Mouse (Mus musculus) limb, embryonic 14.5 days (tissue): ENCODE measurements around the gene Plaa. TPM values are rescaled to one million over a fixed set of nuclear protein-coding genes. Genes with fewer than 3 reads are reported as not detected.
"Not testable (repeated sequence)": the region's sequence is repeated elsewhere in the genome, so short reads cannot be mapped to it uniquely, and the experiment has no call there.

Experiments
- ATAC-seq: fragments of 200-750 bp; cut with Nextera tagmentation; 2 replicates; pipeline ENCODE4 v1.8.0; 2017; ENCODE audit warnings: low read depth, moderate number of reproducible peaks, moderate TSS enrichment; ENCODE audit not compliant: low FRiP score
- DNase-seq: peaks from one replicate; pipeline ENCODE4 v3.0.0-alpha.2; 2015; ENCODE audit warnings: low spot score
- H3K27ac ChIP-seq: fragments of 300-500 bp; sonication (generic); replicated peaks from 2 replicates; pipeline ENCODE4 v1.5.1; 2014; ENCODE audit warnings: low read depth, mild to moderate bottlenecking, low read length, moderate library complexity, mixed read lengths
- H3K27me3 ChIP-seq: fragments of 300-500 bp; sonication (generic); 2 replicates; pipeline ENCODE4 v1.6.1; 2014; ENCODE audit warnings: low read length, mixed read lengths; ENCODE audit not compliant: control insufficient read depth, insufficient read depth
- H3K36me3 ChIP-seq: fragments of 300-500 bp; sonication (generic); 2 replicates; pipeline ENCODE4 v1.6.1; 2014; ENCODE audit warnings: mild to moderate bottlenecking, low read length, moderate library complexity, mixed read lengths; ENCODE audit not compliant: control insufficient read depth, insufficient read depth
- H3K4me1 ChIP-seq: fragments of 300-500 bp; sonication (generic); 2 replicates; pipeline ENCODE4 v1.6.1; 2014; ENCODE audit warnings: antibody characterized with exemption, low read length, mixed read lengths; ENCODE audit not compliant: control insufficient read depth, insufficient read depth
- H3K4me2 ChIP-seq: fragments of 300-500 bp; sonication (generic); replicated peaks from 2 replicates; pipeline ENCODE4 v1.6.1; 2014; ENCODE audit warnings: low read depth, mild to moderate bottlenecking, low read length, moderate library complexity; ENCODE audit not compliant: severe bottlenecking
- H3K4me3 ChIP-seq: fragments of 300-500 bp; sonication (generic); replicated peaks from 2 replicates; pipeline ENCODE4 v1.5.1; 2014; ENCODE audit warnings: low read length
- H3K9ac ChIP-seq: fragments of 300-500 bp; sonication (generic); 2 replicates; pipeline ENCODE4 v1.6.1; 2014; ENCODE audit warnings: mild to moderate bottlenecking, low read depth, low read length, moderate library complexity; ENCODE audit not compliant: severe bottlenecking
- H3K9me3 ChIP-seq: fragments of 300-500 bp; sonication (generic); 2 replicates; pipeline ENCODE4 v1.6.1; 2016; ENCODE audit warnings: low read length; ENCODE audit not compliant: control insufficient read depth
- POLR2A ChIP-seq: fragments of 200-500 bp; IDR thresholded peaks from 2 replicates; pipeline ENCODE4 v1.8.0; 2012; ENCODE audit warnings: inconsistent platforms, mild to moderate bottlenecking, moderate library complexity, borderline replicate concordance; ENCODE audit not compliant: insufficient read depth, insufficient read length; ENCODE audit errors: extremely low read depth
- WGBS: fragments of 180-500 bp; shearing (Covaris S2); extraction: QIAGEN DNeasy Blood & Tissue Kit; methylation state at CpG from one replicate; pipeline ENCODE4 v1.1.7; 2014; 5-methylcytosine and 5-hydroxymethylcytosine counted together
- polyA plus RNA-seq, 2 experiments: library from polyadenylated mRNA; depleted of rRNA in 1 of 2; stranded (reverse) in 1 of 2; unstranded in 1 of 2; fragments of >200 nt; fragmentation: Nextera tagmentation in 1 of 2; extraction: Ambion mirVana in 1 of 2; gene quantifications; 2 replicates each; pipeline versions ENCODE4 v1.2.1 to v1.2.3; 2012 to 2014

The Plaa gene
- polyA plus RNA-seq (2012; rRNA removed) (39.0 and 39.3 TPM in 2 replicates), polyA plus RNA-seq (2014; fragmentation: Nextera tagmentation; extraction: Ambion mirVana) (57.3 and 62.9 TPM in 2 replicates)

DNA sequence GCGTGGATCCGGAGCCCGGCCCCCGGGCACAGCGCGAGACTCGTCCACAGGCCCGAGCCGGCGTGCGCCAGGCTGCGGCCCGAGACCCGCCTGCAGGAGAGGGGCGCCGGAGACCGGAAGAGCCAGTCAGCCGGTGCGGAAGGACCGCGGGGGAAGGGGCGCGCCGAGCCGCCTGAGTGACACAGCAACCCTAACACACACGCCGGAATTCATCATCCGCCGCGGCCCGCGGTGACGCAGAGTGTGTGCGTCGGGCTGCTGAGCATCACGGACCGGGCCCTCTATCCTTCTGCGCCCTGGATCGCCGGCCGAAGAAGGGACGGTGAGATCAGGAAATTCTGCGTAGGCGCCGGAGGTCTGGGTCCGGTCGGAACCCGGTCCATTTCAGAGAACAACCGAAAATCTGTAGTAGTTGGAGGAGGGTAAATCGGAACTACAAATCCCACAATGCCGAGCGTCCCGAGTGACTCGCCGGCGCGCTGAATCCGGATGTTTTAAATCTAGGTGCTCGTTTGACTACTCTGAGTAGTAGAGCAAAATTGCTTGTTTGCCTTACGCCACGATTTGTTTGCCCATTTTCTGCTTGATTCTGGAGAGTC lies at the start of gene Plaa:
Gene Plaa (minus strand): TSS at position 214 of the 599 bp plus-strand sequence.
- under 1% methylated on average over 55 of the region's 61 CpGs for WGBS
- H3K27ac ChIP-seq = peak within 1 kb of the TSS; percentile 89
- H3K9ac ChIP-seq = peak within 1 kb of the TSS; percentile 93
- 0 out of 2 replicates have a peak, but pooled peaks have one; percentile 45 for TF ChIP-seq POLR2A
- peak within 1 kb of the TSS; percentile 83 for H3K4me2 ChIP-seq
- DNase-seq = peak; percentile 93
- no peaks in the 10 kb centered on the region for H3K36me3 ChIP-seq
- 0 out of 2 replicates have a peak, but pooled peaks cover 6% of the 10 kb centered on the region for H3K4me1 ChIP-seq
- no peaks in the 10 kb centered on the region for H3K27me3 ChIP-seq
- peak; percentile 99 for ATAC-seq
- peak within 1 kb of the TSS; percentile 97 for H3K4me3 ChIP-seq
- H3K9me3 ChIP-seq = no peaks in the 10 kb centered on the region

DNA sequence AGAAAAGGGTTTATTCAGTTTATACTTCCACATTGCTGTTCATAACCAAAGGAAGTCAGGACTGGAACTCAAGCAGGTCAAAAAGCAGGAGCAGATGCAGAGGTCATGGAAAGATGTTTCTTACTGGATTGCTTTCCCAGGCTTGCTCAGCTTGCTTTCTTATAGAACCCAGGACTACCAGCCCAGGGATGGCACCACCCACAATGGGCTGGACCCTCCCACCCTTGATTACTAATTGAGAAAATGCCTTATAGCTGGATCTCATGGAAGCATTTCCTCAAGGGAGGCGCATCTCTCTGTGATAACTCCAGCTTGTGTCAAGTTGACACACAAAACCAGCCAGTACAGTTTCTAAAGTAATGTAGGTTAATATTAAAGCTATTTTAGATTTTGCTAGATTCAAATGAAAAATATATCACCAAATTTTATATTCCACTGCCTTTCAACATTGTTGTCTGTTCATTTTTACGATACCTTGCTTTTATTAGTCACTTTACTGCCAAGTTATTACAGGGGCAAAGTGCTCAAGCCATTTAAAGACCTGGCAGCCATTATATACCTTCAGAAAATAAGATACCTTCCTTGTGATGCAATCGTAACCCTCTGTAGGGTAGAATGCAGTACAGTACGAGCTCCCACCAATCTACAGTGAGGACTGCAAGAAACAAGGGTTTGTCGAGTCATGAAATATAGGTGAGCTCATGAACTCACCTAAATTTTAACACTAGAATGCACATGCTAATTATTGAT lies 47.6 kb upstream of the Plaa start:
- H3K4me2 ChIP-seq, H3K4me3 ChIP-seq, DNase-seq, H3K9me3 ChIP-seq, H3K27me3 ChIP-seq, H3K27ac ChIP-seq, ATAC-seq, H3K4me1 ChIP-seq, H3K9ac ChIP-seq: not testable (repeated sequence)
- 58% methylated on average over 5 of the region's 5 CpGs for WGBS
- peaks cover 13% of the 10 kb centered on the region for H3K36me3 ChIP-seq

DNA sequence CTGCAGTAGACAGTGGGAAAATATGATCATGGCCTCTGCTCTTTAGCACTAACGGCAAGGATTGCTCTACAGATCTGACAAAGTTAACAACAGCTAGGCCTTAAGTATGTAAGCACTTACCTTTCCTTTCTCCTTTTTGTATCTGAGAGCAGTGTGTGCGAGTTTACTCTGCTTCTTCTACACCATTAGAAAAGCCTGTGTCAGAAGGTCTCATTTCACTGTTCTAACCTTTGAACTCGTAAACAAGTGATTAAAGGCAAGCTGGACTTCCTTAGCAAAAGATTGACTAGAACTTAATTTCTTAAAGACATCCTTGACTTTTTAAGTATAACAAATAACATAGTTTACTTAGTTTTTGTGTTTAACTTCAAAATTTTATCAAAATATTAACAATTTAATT lies 46.9 kb upstream of the Plaa start, which contains the start of gene Lrrc19:
Gene Lrrc19 (minus strand): TSS at position 225 of the 400 bp plus-strand sequence.
- 63% methylated on average over 3 of the region's 3 CpGs for WGBS
- H3K4me3 ChIP-seq = no peak within 1 kb of the TSS
- H3K9me3 ChIP-seq = no peaks in the 10 kb centered on the region
- no peak for TF ChIP-seq POLR2A
- H3K4me2 ChIP-seq = no peak within 1 kb of the TSS
- DNase-seq (no peak), ATAC-seq (no peak)
- H3K27ac ChIP-seq = no peak within 1 kb of the TSS
- no peak within 1 kb of the TSS for H3K9ac ChIP-seq
- H3K36me3 ChIP-seq = peaks cover 6% of the 10 kb centered on the region
- H3K4me1 ChIP-seq = no peaks in the 10 kb centered on the region
- H3K27me3 ChIP-seq = no peaks in the 10 kb centered on the region

DNA sequence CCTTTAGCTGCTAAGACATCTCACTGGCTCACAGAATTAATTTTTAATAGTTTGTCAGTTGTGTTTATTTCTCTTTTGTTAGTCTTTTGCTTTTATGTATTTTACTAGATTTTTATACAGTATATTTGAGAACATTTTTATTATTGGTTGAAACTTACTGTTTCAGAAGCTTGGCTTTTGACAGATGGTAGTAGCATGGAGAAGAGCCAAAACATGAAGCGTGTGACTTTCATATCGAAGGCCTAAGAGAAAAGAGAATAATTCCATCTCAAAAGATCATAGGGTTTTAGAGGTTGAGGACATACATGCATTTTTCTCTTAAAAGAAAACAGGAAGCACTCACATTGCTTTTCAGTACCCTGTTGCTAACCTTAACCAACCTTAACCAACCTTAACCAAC lies 40.1 kb upstream of the Plaa start:
- Histone ChIP-seq H3K9me3 (no peaks in the 10 kb centered on the region), H3K27me3 (no peaks in the 10 kb centered on the region), H3K4me1 (no peaks in the 10 kb centered on the region), H3K27ac (no peak overlapping the region), H3K36me3 (peaks cover 6% of the 10 kb centered on the region; the same call in 1 of the 2 replicates), H3K9ac (no peak overlapping the region), H3K4me3 (no peak overlapping the region), H3K4me2 (no peak overlapping the region)
- DNase-seq (no peak), ATAC-seq (no peak)
- WGBS = 97% methylated on average over 2 of the region's 2 CpGs
- TF ChIP-seq POLR2A = no peak

DNA sequence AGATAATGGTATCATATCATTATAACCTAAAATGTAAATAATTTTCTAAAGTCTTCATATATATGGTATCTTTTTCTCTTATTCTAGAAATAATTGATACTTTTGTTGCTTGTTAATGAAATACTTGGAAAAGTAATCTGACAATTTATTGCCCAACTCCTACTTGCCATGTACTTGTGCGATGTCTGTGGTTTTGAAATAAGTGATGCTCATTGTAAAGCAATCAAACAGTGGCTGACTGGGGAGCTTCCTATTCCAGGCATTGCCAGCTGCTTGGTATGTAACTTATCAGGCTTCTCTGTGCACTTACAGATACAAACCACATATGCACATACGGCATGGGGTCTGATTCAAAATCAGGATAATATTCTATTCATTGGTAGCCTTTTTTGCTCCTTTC lies 17.0 kb upstream of the Plaa start:
- H3K4me1 ChIP-seq = 0 out of 2 replicates have a peak, but pooled peaks cover 2% of the 10 kb centered on the region
- no peak overlapping the region for H3K9ac ChIP-seq
- peaks cover 18% of the 10 kb centered on the region; the same call in 1 of the 2 replicates for H3K36me3 ChIP-seq
- no peaks in the 10 kb centered on the region for H3K9me3 ChIP-seq
- ATAC-seq = no peak
- no peak for TF ChIP-seq POLR2A
- no peak overlapping the region for H3K27ac ChIP-seq
- 90% methylated on average over 2 of the region's 2 CpGs for WGBS
- H3K4me2 ChIP-seq = no peak overlapping the region
- H3K4me3 ChIP-seq = no peak overlapping the region
- no peak for DNase-seq
- H3K27me3 ChIP-seq = no peaks in the 10 kb centered on the region
